Mouse (Mus musculus): ENCODE results near the gene Ckap2l.

Ckap2l gene

GRCm38 (mm10) chr2:129296671-129297588 is at the start of gene Ckap2l:
TSS of gene Ckap2l (minus strand) at chr2:129297212.
- peak; percentile 98 for DNase-seq

- no peak for DNase-seq
Observed at GRCm38 (mm10) chr2:129338138-129338621, 41.2 kb upstream of the Ckap2l start.

GRCm38 (mm10) chr2:129333471-129333870 is 36.5 kb upstream of the Ckap2l start:
- no peak for DNase-seq

- DNase-seq = peak; percentile 5
Observed at GRCm38 (mm10) chr2:129330540-129330939, 33.5 kb upstream of the Ckap2l start.

GRCm38 (mm10) chr2:129330024-129330423 is 33.0 kb upstream of the Ckap2l start:
- no peak for DNase-seq

GRCm38 (mm10) chr2:129328238-129328637 is 31.2 kb upstream of the Ckap2l start:
- DNase-seq = no peak

GRCm38 (mm10) chr2:129324216-129324615 is 27.2 kb upstream of the Ckap2l start:
- no peak for DNase-seq

GRCm38 (mm10) chr2:129322117-129322635 is 25.2 kb upstream of the Ckap2l start:
- DNase-seq = no peak

GRCm38 (mm10) chr2:129320033-129320605 is 23.1 kb upstream of the Ckap2l start:
- DNase-seq = no peak

GRCm38 (mm10) chr2:129315831-129316230 is 18.8 kb upstream of the Ckap2l start:
- no peak for DNase-seq

- DNase-seq = no peak
Observed at GRCm38 (mm10) chr2:129314880-129315279, 17.9 kb upstream of the Ckap2l start.

- no peak for DNase-seq
Observed at GRCm38 (mm10) chr2:129313934-129314333, 16.9 kb upstream of the Ckap2l start.

- no peak for DNase-seq
Observed at GRCm38 (mm10) chr2:129309836-129310235, 12.8 kb upstream of the Ckap2l start, which contains the start of gene Il1a. TSS of gene Il1a (minus strand) at chr2:129309972.

- no peak for DNase-seq
Observed at GRCm38 (mm10) chr2:129306020-129306419, 9.0 kb upstream of the Ckap2l start.

GRCm38 (mm10) chr2:129297589-129297982 is 574 bp upstream of the Ckap2l start:
- DNase-seq = peak; percentile 24

GRCm38 (mm10) chr2:129296086-129296485 is 926 bp downstream of the Ckap2l start:
- DNase-seq = no peak

GRCm38 (mm10) chr2:129295075-129295474 is 1.9 kb downstream of the Ckap2l start:
- no peak for DNase-seq

- DNase-seq = no peak
Observed at GRCm38 (mm10) chr2:129273823-129274222, 23.2 kb downstream of the Ckap2l start.

- DNase-seq = no peak
Observed at GRCm38 (mm10) chr2:129270621-129271020, 26.4 kb downstream of the Ckap2l start.

- DNase-seq = no peak
Observed at GRCm38 (mm10) chr2:129269986-129270385, 27.0 kb downstream of the Ckap2l start.

- DNase-seq = no peak
Observed at GRCm38 (mm10) chr2:129269161-129269643, 27.8 kb downstream of the Ckap2l start.

GRCm38 (mm10) chr2:129267738-129268137 is 29.3 kb downstream of the Ckap2l start:
- no peak for DNase-seq

GRCm38 (mm10) chr2:129265316-129265715 is 31.7 kb downstream of the Ckap2l start:
- no peak for DNase-seq

- DNase-seq = no peak
Observed at GRCm38 (mm10) chr2:129263073-129263472, 33.9 kb downstream of the Ckap2l start.

Measured in kidney, postnatal 14 days (tissue).